Mouse (Mus musculus): ENCODE measurements around the gene Tbxas1. TPM values are rescaled to one million over a fixed set of nuclear protein-coding genes. Genes with fewer than 3 reads are reported as not detected.

Gene Tbxas1
- polyA plus RNA-seq, 1 experiment from 2014 or later = 1.5 TPM

- Histone ChIP-seq H3K27me3 (ENCODE audit: control insufficient read depth, insufficient read depth, low read length) (no peaks in the 10 kb centered on the region), H3K4me2 (ENCODE audit: low read depth) (no peak overlapping the region), H3K9me3 (ENCODE audit: control insufficient read depth, low read length) (no peaks in the 10 kb centered on the region), H3K9ac (ENCODE audit: low read length) (no peak overlapping the region), H3K4me3 (ENCODE audit: low read depth, low read length) (no peak overlapping the region), H3K36me3 (ENCODE audit: control insufficient read depth, insufficient read depth, low read length) (no peaks in the 10 kb centered on the region), H3K4me1 (ENCODE audit: control insufficient read depth, insufficient read depth, low read length) (no peaks in the 10 kb centered on the region), H3K27ac (ENCODE audit: low read depth, low read length) (no peak overlapping the region)
- ATAC-seq (ENCODE audit: insufficient read depth, low FRiP score, low TSS enrichment) = no peak
- WGBS = 75% methylated on average over 20 of the region's 20 CpGs
- DNase-seq (ENCODE audit: low spot score) = no peak
Measured at GRCm38 (mm10) chr6:39005267-39005944, 130.2 kb downstream of the Tbxas1 start.

GRCm38 (mm10) chr6:39005945-39006572 is 130.9 kb downstream of the Tbxas1 start:
- no peaks in the 10 kb centered on the region for H3K36me3 ChIP-seq (ENCODE audit: control insufficient read depth, insufficient read depth, low read length)
- no peaks in the 10 kb centered on the region for H3K9me3 ChIP-seq (ENCODE audit: control insufficient read depth, low read length)
- H3K4me2 ChIP-seq (ENCODE audit: low read depth) = no peak overlapping the region
- H3K4me1 ChIP-seq (ENCODE audit: control insufficient read depth, insufficient read depth, low read length) = no peaks in the 10 kb centered on the region
- H3K27me3 ChIP-seq (ENCODE audit: control insufficient read depth, insufficient read depth, low read length) = no peaks in the 10 kb centered on the region
- no peak overlapping the region for H3K9ac ChIP-seq (ENCODE audit: low read length)
- DNase-seq (ENCODE audit: low spot score) (no peak), ATAC-seq (ENCODE audit: insufficient read depth, low FRiP score, low TSS enrichment) (no peak)
- WGBS = 69% methylated on average over 5 of the region's 5 CpGs
- H3K4me3 ChIP-seq (ENCODE audit: low read depth, low read length) = no peak overlapping the region
- no peak overlapping the region for H3K27ac ChIP-seq (ENCODE audit: low read depth, low read length)

GRCm38 (mm10) chr6:39007223-39007622 is 132.0 kb downstream of the Tbxas1 start:
- DNase-seq (ENCODE audit: low spot score) (no peak), ATAC-seq (ENCODE audit: insufficient read depth, low FRiP score, low TSS enrichment) (no peak)
- Histone ChIP-seq H3K4me2 (ENCODE audit: low read depth) (no peak overlapping the region), H3K27me3 (ENCODE audit: control insufficient read depth, insufficient read depth, low read length) (no peaks in the 10 kb centered on the region), H3K27ac (ENCODE audit: low read depth, low read length) (no peak overlapping the region), H3K9ac (ENCODE audit: low read length) (no peak overlapping the region), H3K4me3 (ENCODE audit: low read depth, low read length) (no peak overlapping the region), H3K9me3 (ENCODE audit: control insufficient read depth, low read length) (no peaks in the 10 kb centered on the region), H3K4me1 (ENCODE audit: control insufficient read depth, insufficient read depth, low read length) (no peaks in the 10 kb centered on the region), H3K36me3 (ENCODE audit: control insufficient read depth, insufficient read depth, low read length) (no peaks in the 10 kb centered on the region)
- 80% methylated on average over 5 of the region's 5 CpGs for WGBS

- H3K27me3 ChIP-seq (ENCODE audit: control insufficient read depth, insufficient read depth, low read length) = no peaks in the 10 kb centered on the region
- no peaks in the 10 kb centered on the region for H3K36me3 ChIP-seq (ENCODE audit: control insufficient read depth, insufficient read depth, low read length)
- no peak overlapping the region for H3K9ac ChIP-seq (ENCODE audit: low read length)
- no peaks in the 10 kb centered on the region for H3K4me1 ChIP-seq (ENCODE audit: control insufficient read depth, insufficient read depth, low read length)
- DNase-seq (ENCODE audit: low spot score) = no peak
- H3K4me3 ChIP-seq (ENCODE audit: low read depth, low read length) = no peak overlapping the region
- ATAC-seq (ENCODE audit: insufficient read depth, low FRiP score, low TSS enrichment) = no peak
- 79% methylated on average over 4 of the region's 4 CpGs for WGBS
- H3K27ac ChIP-seq (ENCODE audit: low read depth, low read length) = no peak overlapping the region
- H3K9me3 ChIP-seq (ENCODE audit: control insufficient read depth, low read length) = no peaks in the 10 kb centered on the region
- no peak overlapping the region for H3K4me2 ChIP-seq (ENCODE audit: low read depth)
Measured at GRCm38 (mm10) chr6:39008116-39008515, 132.9 kb downstream of the Tbxas1 start.

GRCm38 (mm10) chr6:39013034-39013832 is 138.0 kb downstream of the Tbxas1 start:
- H3K4me2 ChIP-seq (ENCODE audit: low read depth) = no peak overlapping the region
- H3K9me3 ChIP-seq (ENCODE audit: control insufficient read depth, low read length) = no peaks in the 10 kb centered on the region
- H3K36me3 ChIP-seq (ENCODE audit: control insufficient read depth, insufficient read depth, low read length) = no peaks in the 10 kb centered on the region
- H3K27me3 ChIP-seq (ENCODE audit: control insufficient read depth, insufficient read depth, low read length) = no peaks in the 10 kb centered on the region
- H3K27ac ChIP-seq (ENCODE audit: low read depth, low read length) = no peak overlapping the region
- 89% methylated on average over 10 of the region's 10 CpGs for WGBS
- ATAC-seq (ENCODE audit: insufficient read depth, low FRiP score, low TSS enrichment) (no peak), DNase-seq (ENCODE audit: low spot score) (no peak)
- no peak overlapping the region for H3K9ac ChIP-seq (ENCODE audit: low read length)
- H3K4me3 ChIP-seq (ENCODE audit: low read depth, low read length) = no peak overlapping the region
- no peaks in the 10 kb centered on the region for H3K4me1 ChIP-seq (ENCODE audit: control insufficient read depth, insufficient read depth, low read length)

GRCm38 (mm10) chr6:39017942-39018341 is 142.7 kb downstream of the Tbxas1 start:
- H3K27me3 ChIP-seq (ENCODE audit: control insufficient read depth, insufficient read depth, low read length) = no peaks in the 10 kb centered on the region
- no peaks in the 10 kb centered on the region for H3K36me3 ChIP-seq (ENCODE audit: control insufficient read depth, insufficient read depth, low read length)
- ATAC-seq (ENCODE audit: insufficient read depth, low FRiP score, low TSS enrichment) (no peak), DNase-seq (ENCODE audit: low spot score) (no peak)
- H3K4me1 ChIP-seq (ENCODE audit: control insufficient read depth, insufficient read depth, low read length) = no peaks in the 10 kb centered on the region
- no peak overlapping the region for H3K4me2 ChIP-seq (ENCODE audit: low read depth)
- H3K4me3 ChIP-seq (ENCODE audit: low read depth, low read length) = no peak overlapping the region
- H3K9ac ChIP-seq (ENCODE audit: low read length) = no peak overlapping the region
- 92% methylated on average over 11 of the region's 11 CpGs for WGBS
- H3K9me3 ChIP-seq (ENCODE audit: control insufficient read depth, low read length) = no peaks in the 10 kb centered on the region
- H3K27ac ChIP-seq (ENCODE audit: low read depth, low read length) = no peak overlapping the region

- no peak overlapping the region for H3K4me2 ChIP-seq (ENCODE audit: low read depth)
- no peak for DNase-seq (ENCODE audit: low spot score)
- ATAC-seq (ENCODE audit: insufficient read depth, low FRiP score, low TSS enrichment) = no peak
- WGBS = 68% methylated on average over 7 of the region's 7 CpGs
- H3K9ac ChIP-seq (ENCODE audit: low read length) = no peak overlapping the region
- no peaks in the 10 kb centered on the region for H3K36me3 ChIP-seq (ENCODE audit: control insufficient read depth, insufficient read depth, low read length)
- H3K9me3 ChIP-seq (ENCODE audit: control insufficient read depth, low read length) = no peaks in the 10 kb centered on the region
- H3K27me3 ChIP-seq (ENCODE audit: control insufficient read depth, insufficient read depth, low read length) = no peaks in the 10 kb centered on the region
- H3K4me3 ChIP-seq (ENCODE audit: low read depth, low read length) = no peak overlapping the region
- H3K27ac ChIP-seq (ENCODE audit: low read depth, low read length) = no peak overlapping the region
- H3K4me1 ChIP-seq (ENCODE audit: control insufficient read depth, insufficient read depth, low read length) = no peaks in the 10 kb centered on the region
Measured at GRCm38 (mm10) chr6:39018805-39019204, 143.6 kb downstream of the Tbxas1 start.

- ATAC-seq (ENCODE audit: insufficient read depth, low FRiP score, low TSS enrichment) (no peak), DNase-seq (ENCODE audit: low spot score) (no peak)
- H3K36me3 ChIP-seq (ENCODE audit: control insufficient read depth, insufficient read depth, low read length) = no peaks in the 10 kb centered on the region
- H3K27me3 ChIP-seq (ENCODE audit: control insufficient read depth, insufficient read depth, low read length) = no peaks in the 10 kb centered on the region
- 87% methylated on average over 5 of the region's 5 CpGs for WGBS
- no peaks in the 10 kb centered on the region for H3K9me3 ChIP-seq (ENCODE audit: control insufficient read depth, low read length)
- H3K9ac ChIP-seq (ENCODE audit: low read length) = no peak overlapping the region
- no peak overlapping the region for H3K4me3 ChIP-seq (ENCODE audit: low read depth, low read length)
- H3K4me1 ChIP-seq (ENCODE audit: control insufficient read depth, insufficient read depth, low read length) = no peaks in the 10 kb centered on the region
- no peak overlapping the region for H3K27ac ChIP-seq (ENCODE audit: low read depth, low read length)
- no peak overlapping the region for H3K4me2 ChIP-seq (ENCODE audit: low read depth)
Measured at GRCm38 (mm10) chr6:39019219-39019618, 144.0 kb downstream of the Tbxas1 start.
